23 mouse cellular contexts compared by ENCODE assay signal in genomic region chr9:79893841-79894612, GRCm38 (mm10).
A peak's percentile ranks its signal among the peaks of the same experiment; 100 is the strongest.
DNase-seq lines count a peak whose midpoint lies in the region; ATAC-seq and TF ChIP-seq lines count a peak whose summit lies in the region.
"Had no signal": no experiment of that assay in that cellular context is flagged by ENCODE, and none has a peak within 500 bp of the region (broad histone marks: within the 10 kb centered on the region; RNA-seq: fewer than 3 reads in every experiment).

No protein-coding gene starts in this region.

- H3K4me2 ChIP-seq in liver, embryonic 11.5 days = no peak overlapping the region
- no peak overlapping the region for H3K4me2 ChIP-seq in liver, postnatal 0 days (ENCODE audit: low read depth, low read length)
- no peak overlapping the region for H3K4me2 ChIP-seq in liver, embryonic 15.5 days
- no peak overlapping the region for H3K4me2 ChIP-seq in forebrain, embryonic 11.5 days (ENCODE audit: low read depth, low read length, severe bottlenecking)
- H3K4me2 ChIP-seq in kidney, embryonic 15.5 days = no peak overlapping the region
- H3K4me2 ChIP-seq: forebrain, embryonic 15.5 days; heart, embryonic 12.5 days; hindbrain, embryonic 14.5 days; lung, embryonic 15.5 days; midbrain, embryonic 13.5 days; neural tube, embryonic 15.5 days had no signal

- TF ChIP-seq CTCF in liver, postnatal 0 days (IDR thresholded peaks at IDR 0.05; ENCODE audit: low read depth) = no peak

- no peaks in the 10 kb centered on the region; the same call in 1 of the 2 replicates for H3K4me1 ChIP-seq in liver, embryonic 11.5 days (replicated peaks; ENCODE audit: control insufficient read depth, insufficient read depth, low read length)
- H3K4me1 ChIP-seq in liver, postnatal 0 days (ENCODE audit: insufficient read depth) = peaks cover 4% of the 10 kb centered on the region; the same call in 1 of the 2 replicates
- H3K4me1 ChIP-seq in liver, embryonic 15.5 days (replicated peaks) = peaks cover 9% of the 10 kb centered on the region; the same call in 1 of the 2 replicates
- H3K4me1 ChIP-seq in forebrain, embryonic 11.5 days (replicated peaks; ENCODE audit: control insufficient read depth, insufficient read depth, low read length) = no peaks in the 10 kb centered on the region; the same call in 1 of the 2 replicates
- H3K4me1 ChIP-seq in kidney, embryonic 15.5 days = no peaks in the 10 kb centered on the region

- no peak for DNase-seq in liver, embryonic 11.5 days (ENCODE audit: low spot score)
- no peak for DNase-seq in liver, postnatal 0 days
- peak; percentile 24 for DNase-seq in c-Kit-positive CD71-positive TER-119-negative erythroid progenitor cells, embryonic 14.5 days (ENCODE audit: low read depth)
- no peak for DNase-seq in B cell, adult 2 months
- no peak for DNase-seq in forebrain, embryonic 11.5 days (ENCODE audit: low spot score)
- DNase-seq: adrenal gland, postnatal 14 days; cerebellum, adult 9-10 months; cerebellum, postnatal 36 days; gastrocnemius, postnatal 36 days; heart, adult 2 months; kidney, postnatal 25 days; retina, postnatal 1 day; right cerebral cortex, postnatal 14 days had no signal

- no peak for TF ChIP-seq EP300 in liver, postnatal 0 days (IDR thresholded peaks at IDR 0.05; ENCODE audit: low read depth)

- H3K4me3 ChIP-seq in liver, embryonic 11.5 days (ENCODE audit: low read depth, low read length) = no peak overlapping the region
- H3K4me3 ChIP-seq in liver, postnatal 0 days (ENCODE audit: low read depth, low read length) = no peak overlapping the region
- H3K4me3 ChIP-seq in liver, embryonic 15.5 days (replicated peaks) = no peak overlapping the region
- no peak overlapping the region for H3K4me3 ChIP-seq in forebrain, embryonic 11.5 days (ENCODE audit: low read depth, low read length)
- no peak overlapping the region for H3K4me3 ChIP-seq in kidney, embryonic 15.5 days (replicated peaks)
- H3K4me3 ChIP-seq: forebrain, embryonic 15.5 days; heart, adult 2 months; heart, embryonic 12.5 days; lung, embryonic 15.5 days; midbrain, embryonic 13.5 days; neural tube, embryonic 15.5 days had no signal

- 41% methylated on average over 4 of the region's 4 CpGs for WGBS in liver, embryonic 11.5 days
- WGBS in liver, postnatal 0 days (ENCODE audit: insufficient replicate concordance) = 51% methylated on average over 4 of the region's 4 CpGs
- WGBS in liver, embryonic 15.5 days (ENCODE audit: insufficient replicate concordance) = 31% methylated on average over 4 of the region's 4 CpGs
- 82% methylated on average over 4 of the region's 4 CpGs for WGBS in forebrain, embryonic 11.5 days
- 69% methylated on average over 4 of the region's 4 CpGs for WGBS in kidney, embryonic 15.5 days

- H3K9me3 ChIP-seq in liver, embryonic 11.5 days (ENCODE audit: control insufficient read depth, low read length) = no peaks in the 10 kb centered on the region
- no peaks in the 10 kb centered on the region for H3K9me3 ChIP-seq in liver, postnatal 0 days (ENCODE audit: low read length)
- H3K9me3 ChIP-seq in liver, embryonic 15.5 days (replicated peaks) = no peaks in the 10 kb centered on the region
- H3K9me3 ChIP-seq in forebrain, embryonic 11.5 days (ENCODE audit: control insufficient read depth, low read length) = no peaks in the 10 kb centered on the region
- H3K9me3 ChIP-seq in kidney, embryonic 15.5 days (replicated peaks) = no peaks in the 10 kb centered on the region
- H3K9me3 ChIP-seq: forebrain, embryonic 15.5 days; heart, embryonic 12.5 days; lung, embryonic 15.5 days; midbrain, embryonic 13.5 days; neural tube, embryonic 15.5 days had no signal

- H3K36me3 ChIP-seq in liver, embryonic 11.5 days (ENCODE audit: control insufficient read depth, insufficient read depth, low read length) = no peaks in the 10 kb centered on the region
- no peaks in the 10 kb centered on the region for H3K36me3 ChIP-seq in liver, postnatal 0 days (replicated peaks; ENCODE audit: insufficient read depth, low read length)
- no peaks in the 10 kb centered on the region for H3K36me3 ChIP-seq in liver, embryonic 15.5 days (replicated peaks)
- H3K36me3 ChIP-seq in forebrain, embryonic 11.5 days (ENCODE audit: control insufficient read depth, insufficient read depth, low read length) = no peaks in the 10 kb centered on the region
- H3K36me3 ChIP-seq in kidney, embryonic 15.5 days = no peaks in the 10 kb centered on the region
- H3K36me3 ChIP-seq: forebrain, embryonic 15.5 days; lung, embryonic 15.5 days; midbrain, embryonic 13.5 days; neural tube, embryonic 15.5 days had no signal

- H3K27me3 ChIP-seq in liver, embryonic 11.5 days (replicated peaks; ENCODE audit: control insufficient read depth, insufficient read depth, low read length) = no peaks in the 10 kb centered on the region
- no peaks in the 10 kb centered on the region for H3K27me3 ChIP-seq in liver, postnatal 0 days (ENCODE audit: insufficient read depth, low read length)
- no peaks in the 10 kb centered on the region for H3K27me3 ChIP-seq in liver, embryonic 15.5 days
- H3K27me3 ChIP-seq in forebrain, embryonic 11.5 days (ENCODE audit: control insufficient read depth, insufficient read depth, low read length) = no peaks in the 10 kb centered on the region
- H3K27me3 ChIP-seq in kidney, embryonic 15.5 days = no peaks in the 10 kb centered on the region
- H3K27me3 ChIP-seq: forebrain, embryonic 15.5 days; heart, embryonic 12.5 days; lung, embryonic 15.5 days; midbrain, embryonic 13.5 days; neural tube, embryonic 15.5 days had no signal

- no peak overlapping the region for H3K27ac ChIP-seq in liver, embryonic 11.5 days (ENCODE audit: low read depth, low read length)
- no peak overlapping the region for H3K27ac ChIP-seq in liver, postnatal 0 days (ENCODE audit: low read depth)
- no peak overlapping the region for H3K27ac ChIP-seq in liver, embryonic 15.5 days (replicated peaks)
- no peak overlapping the region for H3K27ac ChIP-seq in forebrain, embryonic 11.5 days (ENCODE audit: low read depth, low read length)
- H3K27ac ChIP-seq in kidney, embryonic 15.5 days = no peak overlapping the region
- H3K27ac ChIP-seq: forebrain, embryonic 15.5 days; heart, adult 2 months; hindbrain, embryonic 14.5 days; lung, embryonic 15.5 days; midbrain, embryonic 13.5 days; neural tube, embryonic 15.5 days had no signal

- ATAC-seq in liver, embryonic 11.5 days (replicated peaks; ENCODE audit: low FRiP score) = peak; percentile 72
- ATAC-seq in liver, postnatal 0 days = no peak
- ATAC-seq in liver, embryonic 15.5 days (ENCODE audit: insufficient read depth) = peak; percentile 57
- ATAC-seq in forebrain, embryonic 11.5 days (replicated peaks; ENCODE audit: low FRiP score) = no peak
- no peak for ATAC-seq in kidney, embryonic 15.5 days (replicated peaks; ENCODE audit: low FRiP score)
- ATAC-seq: forebrain, embryonic 15.5 days; intestine, postnatal 0 days; midbrain, embryonic 13.5 days; Patski had no signal

- H3K9ac ChIP-seq in liver, embryonic 11.5 days (ENCODE audit: low read depth, low read length) = no peak overlapping the region
- H3K9ac ChIP-seq in liver, postnatal 0 days (replicated peaks) = no peak overlapping the region
- no peak overlapping the region for H3K9ac ChIP-seq in liver, embryonic 15.5 days
- no peak overlapping the region for H3K9ac ChIP-seq in forebrain, embryonic 11.5 days (ENCODE audit: low read length)
- no peak overlapping the region for H3K9ac ChIP-seq in kidney, embryonic 15.5 days
- H3K9ac ChIP-seq: forebrain, embryonic 15.5 days; heart, embryonic 12.5 days; hindbrain, embryonic 14.5 days; lung, embryonic 15.5 days; midbrain, embryonic 13.5 days; neural tube, embryonic 15.5 days had no signal

Comparison
In these comparisons a context has a peak if more than half of its experiments do, and no peak if none do; other contexts are left out.
1. ATAC-seq: peak in liver, embryonic 11.5 days (single experiment) and liver, embryonic 15.5 days (single experiment); none in liver, postnatal 0 days (single experiment), forebrain, embryonic 11.5 days (single experiment) and kidney, embryonic 15.5 days (single experiment).